Mouse (Mus musculus): ENCODE data around the gene Grn.

Gene Grn

GRCm38 (mm10) chr11:102475027-102475426 is 44.9 kb downstream of the Grn start:
- DNase-seq (ENCODE audit: low read depth, low spot score): no peak

DNA sequence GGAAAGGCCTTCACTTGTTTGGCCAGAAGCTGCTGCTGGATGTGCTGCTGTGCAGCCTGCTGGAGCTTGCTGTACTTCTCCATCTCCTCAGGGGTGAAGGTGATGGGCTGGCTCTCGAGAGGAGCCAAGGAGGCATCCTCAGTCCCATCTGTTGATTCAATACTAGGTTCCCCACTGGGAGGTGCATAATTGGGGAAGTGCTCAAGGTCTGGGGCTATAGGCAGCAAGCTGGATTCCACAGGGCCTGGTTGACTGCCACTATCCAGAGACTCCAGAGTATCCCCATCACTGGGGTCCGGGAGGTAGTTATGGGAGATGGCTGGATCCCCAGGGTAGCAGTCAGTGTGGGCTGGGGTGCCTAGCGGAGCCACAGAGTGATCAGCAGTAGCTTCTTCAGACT is 48.6 kb downstream of the Grn start:
- DNase-seq (ENCODE audit: low read depth, low spot score): no peak

DNA sequence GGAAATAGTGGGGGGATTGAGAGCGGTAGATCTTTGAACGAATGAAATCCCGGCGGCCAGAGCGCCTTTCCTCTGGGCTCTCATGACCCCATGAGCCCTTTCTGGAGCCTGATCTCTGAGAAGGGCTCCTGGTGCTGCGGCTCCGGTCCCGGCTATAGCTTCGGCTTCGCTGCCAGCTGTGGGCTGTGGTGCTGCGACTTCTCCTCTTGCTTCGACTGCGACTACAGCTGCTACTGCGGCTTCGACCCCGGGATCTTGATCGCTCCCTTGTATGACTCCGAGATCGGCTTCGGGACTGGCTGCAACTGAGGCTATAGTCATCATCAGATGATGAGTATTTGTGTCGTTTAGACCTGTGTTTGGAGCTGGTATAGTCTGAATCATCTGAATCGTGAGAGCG is 49.5 kb downstream of the Grn start:
- no peak for DNase-seq (ENCODE audit: low read depth, low spot score)

DNA sequence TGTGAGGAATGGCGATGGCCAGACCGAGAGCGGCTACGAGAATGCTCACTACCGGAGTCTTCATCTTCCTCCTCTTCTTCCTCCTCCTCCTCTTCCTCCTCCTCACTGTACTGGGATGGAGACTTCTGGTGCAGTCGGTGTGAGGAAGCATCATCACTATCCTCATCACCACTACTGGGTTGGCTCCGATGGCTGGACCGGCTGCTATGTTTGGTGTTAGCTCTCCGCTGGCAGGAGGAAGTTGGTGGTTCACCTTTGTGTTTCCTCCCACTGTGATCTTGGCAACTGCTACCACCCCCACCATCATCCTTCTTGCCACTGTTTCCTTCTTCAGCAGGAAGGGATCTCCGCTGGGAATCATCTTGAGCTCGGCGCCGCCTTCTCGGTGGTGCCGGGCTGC is 50.0 kb downstream of the Grn start:
- DNase-seq (ENCODE audit: low read depth, low spot score): no peak

DNA sequence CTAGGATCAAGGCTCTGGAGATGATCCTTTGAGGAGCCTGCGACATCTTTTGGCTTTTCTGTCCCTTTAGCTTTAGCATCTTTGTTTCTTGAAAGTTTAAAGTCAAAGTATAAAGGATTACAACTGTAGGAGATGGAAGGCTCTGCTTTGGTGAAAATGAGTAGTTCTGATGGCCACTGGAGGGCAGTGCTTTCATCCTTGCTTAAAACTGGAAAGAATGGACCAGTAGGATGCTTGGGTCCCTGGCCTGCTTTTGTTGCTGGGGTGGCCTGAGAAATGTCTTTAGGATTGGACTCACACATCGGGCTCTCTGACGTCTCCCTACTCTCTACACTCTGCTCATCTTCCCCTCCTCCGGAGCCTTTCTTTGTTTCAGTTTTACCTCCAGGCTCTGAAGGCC is 50.8 kb downstream of the Grn start:
- DNase-seq (ENCODE audit: low read depth, low spot score): no peak

GRCm38 (mm10) chr11:102481779-102482178 is 51.7 kb downstream of the Grn start:
- DNase-seq (ENCODE audit: low read depth, low spot score): no peak
